Mouse (Mus musculus) liver, adult 2 months (tissue): ENCODE results near the gene Wnt3a. TPM values are rescaled to one million over a fixed set of nuclear protein-coding genes. Genes with fewer than 3 reads are reported as not detected.

ENCODE experiments used
- DNase-seq: peaks from one replicate; pipeline ENCODE4 v3.0.0-alpha.2; 2011; ENCODE audit warnings: low read depth, low spot score; ENCODE audit errors: extremely low read depth
- H3K27ac ChIP-seq: fragments of 200-500 bp; replicated peaks from 2 replicates; pipeline ENCODE4 v1.5.1; 2012; ENCODE audit warnings: low read depth, mild to moderate bottlenecking, control low read depth, inconsistent platforms, low read length; ENCODE audit not compliant: insufficient read depth
- H3K27me3 ChIP-seq: fragments of 200-500 bp; 2 replicates; pipeline ENCODE4 v1.6.1; 2012; ENCODE audit warnings: mild to moderate bottlenecking, moderate library complexity, low read length, inconsistent platforms; ENCODE audit not compliant: control insufficient read depth, insufficient read depth
- H3K36me3 ChIP-seq: fragments of 200-500 bp; 2 replicates; pipeline ENCODE4 v1.6.1; 2012; ENCODE audit warnings: low read length, inconsistent platforms; ENCODE audit not compliant: control insufficient read depth, insufficient read depth
- H3K4me1 ChIP-seq: fragments of 200-500 bp; 2 replicates; pipeline ENCODE4 v1.6.1; 2011; ENCODE audit warnings: low read length; ENCODE audit not compliant: control insufficient read depth, insufficient read depth
- H3K4me3 ChIP-seq: fragments of 200-500 bp; 2 replicates; pipeline ENCODE4 v1.5.1; 2011; ENCODE audit warnings: low read depth, mild to moderate bottlenecking, control low read depth, low read length, moderate library complexity; ENCODE audit not compliant: insufficient read depth
- H3K79me2 ChIP-seq: fragments of 200-500 bp; 2 replicates; pipeline ENCODE4 v1.6.1; 2012; ENCODE audit warnings: inconsistent platforms, mild to moderate bottlenecking, low read length, moderate library complexity; ENCODE audit not compliant: control insufficient read depth, insufficient read depth
- H3K9ac ChIP-seq: fragments of 200-500 bp; 2 replicates; pipeline ENCODE4 v1.6.1; 2012; ENCODE audit warnings: low read depth, mild to moderate bottlenecking, control low read depth, inconsistent platforms, low read length
- CTCF ChIP-seq: fragments of 200-500 bp; IDR thresholded peaks from 2 replicates; pipeline ENCODE4 v1.5.1; 2011; ENCODE audit warnings: low read depth, low read length, control low read depth
- POLR2A ChIP-seq: fragments of 200-500 bp; IDR thresholded peaks from 2 replicates; pipeline ENCODE4 v1.6.1; 2011; ENCODE audit warnings: low read length, control low read depth; ENCODE audit not compliant: insufficient read depth; ENCODE audit errors: extremely low read depth
- WGBS: fragments of 180-500 bp; shearing (Covaris S2); methylation state at CpG from one replicate; pipeline ENCODE4 v1.1.7; 2018; 5-methylcytosine and 5-hydroxymethylcytosine counted together
- polyA plus RNA-seq: library from polyadenylated mRNA; depleted of rRNA; stranded (reverse); fragments of >200 nt; gene quantifications from 2 replicates; pipeline ENCODE4 v1.2.3, GENCODE M21; 2012
- total RNA-seq: library from RNA; depleted of rRNA; stranded (reverse); fragments of >200 nt; gene quantifications from 2 replicates; pipeline ENCODE4 v1.2.3, GENCODE M21; 2014

Wnt3a gene
- total and polyA plus RNA-seq, 2 experiments: not detected

DNA sequence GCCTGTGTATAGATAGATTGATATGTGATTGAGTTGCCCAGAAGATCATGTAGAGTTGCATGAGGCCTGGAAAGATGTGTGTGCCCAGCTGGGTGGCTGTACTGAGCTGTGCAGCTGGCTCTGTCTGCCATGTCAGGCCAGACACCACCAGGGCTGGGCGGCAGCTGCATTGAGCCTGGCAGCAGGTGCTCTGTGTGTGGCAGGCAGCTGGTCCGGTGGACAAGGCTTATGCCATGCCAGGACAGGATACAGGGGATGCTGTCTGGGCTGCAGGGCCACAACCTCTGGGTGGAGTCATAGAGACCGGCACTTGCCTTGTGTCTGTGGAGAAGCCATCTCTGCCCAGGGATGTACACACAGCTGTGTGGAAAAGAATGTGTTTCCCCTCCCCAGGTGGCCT lies 32.4 kb upstream of the Wnt3a start:
- H3K79me2 ChIP-seq: no peaks in the 10 kb centered on the region
- no peaks in the 10 kb centered on the region for H3K4me1 ChIP-seq
- no peaks in the 10 kb centered on the region for H3K36me3 ChIP-seq
- no peak overlapping the region for H3K4me3 ChIP-seq
- no peaks in the 10 kb centered on the region for H3K27me3 ChIP-seq
- 85% methylated on average over 3 of the region's 3 CpGs for WGBS
- H3K27ac ChIP-seq: no peak overlapping the region
- no peak for DNase-seq
- no peak overlapping the region for H3K9ac ChIP-seq
- TF ChIP-seq POLR2A (no peak), CTCF (no peak)

DNA sequence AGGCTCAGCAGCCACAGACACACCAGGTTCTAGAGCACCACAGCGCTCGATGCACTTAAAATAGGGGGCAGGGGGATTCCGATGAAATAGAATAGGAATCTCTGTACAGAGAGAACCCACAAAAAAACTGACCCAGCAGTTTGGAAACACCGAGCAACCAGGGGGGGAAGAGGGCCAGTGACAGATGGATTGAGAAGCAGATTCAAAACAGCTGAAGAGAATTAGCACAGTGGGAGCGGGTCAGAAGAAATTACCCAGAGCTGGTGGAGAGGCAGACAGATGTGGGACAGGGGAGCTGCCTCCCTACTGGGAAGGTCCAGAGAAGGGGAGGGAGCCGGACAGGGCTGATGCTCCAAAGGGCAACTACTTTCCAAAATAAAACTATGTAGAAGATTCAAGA lies 26.0 kb upstream of the Wnt3a start:
- H3K27me3 ChIP-seq: no peaks in the 10 kb centered on the region
- 83% methylated on average over 6 of the region's 6 CpGs for WGBS
- no peak for DNase-seq
- no peak overlapping the region for H3K27ac ChIP-seq
- no peak overlapping the region for H3K4me3 ChIP-seq
- H3K9ac ChIP-seq: no peak overlapping the region
- H3K4me1 ChIP-seq: no peaks in the 10 kb centered on the region
- H3K36me3 ChIP-seq: no peaks in the 10 kb centered on the region
- no peak for TF ChIP-seq CTCF
- TF ChIP-seq POLR2A: no peak
- H3K79me2 ChIP-seq: no peaks in the 10 kb centered on the region

DNA sequence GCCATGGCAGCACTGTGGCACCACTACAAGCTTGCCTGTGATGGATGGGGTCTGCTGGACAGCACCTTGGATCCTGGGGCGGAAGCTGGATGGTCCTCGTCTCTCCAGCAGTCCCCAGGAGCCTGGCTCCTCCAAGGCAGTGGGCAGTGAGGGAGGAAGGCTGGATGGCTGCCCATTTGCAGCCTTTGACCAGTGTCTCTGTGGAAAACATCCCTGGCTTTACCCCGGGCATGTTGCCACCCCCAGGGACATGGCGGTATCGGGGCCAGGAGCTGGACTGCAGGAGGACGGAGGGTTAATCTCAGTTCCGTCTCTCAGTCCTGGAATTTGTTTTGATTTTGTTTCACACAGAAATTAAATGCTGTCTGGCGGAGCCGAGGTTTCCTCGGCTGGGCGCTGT lies 23.4 kb upstream of the Wnt3a start:
- Histone ChIP-seq H3K4me1 (no peaks in the 10 kb centered on the region), H3K27me3 (no peaks in the 10 kb centered on the region), H3K9ac (no peak overlapping the region), H3K36me3 (no peaks in the 10 kb centered on the region), H3K4me3 (no peak overlapping the region), H3K79me2 (no peaks in the 10 kb centered on the region), H3K27ac (no peak overlapping the region)
- TF ChIP-seq POLR2A (no peak), CTCF (no peak)
- DNase-seq: no peak
- WGBS: 79% methylated on average over 11 of the region's 11 CpGs

DNA sequence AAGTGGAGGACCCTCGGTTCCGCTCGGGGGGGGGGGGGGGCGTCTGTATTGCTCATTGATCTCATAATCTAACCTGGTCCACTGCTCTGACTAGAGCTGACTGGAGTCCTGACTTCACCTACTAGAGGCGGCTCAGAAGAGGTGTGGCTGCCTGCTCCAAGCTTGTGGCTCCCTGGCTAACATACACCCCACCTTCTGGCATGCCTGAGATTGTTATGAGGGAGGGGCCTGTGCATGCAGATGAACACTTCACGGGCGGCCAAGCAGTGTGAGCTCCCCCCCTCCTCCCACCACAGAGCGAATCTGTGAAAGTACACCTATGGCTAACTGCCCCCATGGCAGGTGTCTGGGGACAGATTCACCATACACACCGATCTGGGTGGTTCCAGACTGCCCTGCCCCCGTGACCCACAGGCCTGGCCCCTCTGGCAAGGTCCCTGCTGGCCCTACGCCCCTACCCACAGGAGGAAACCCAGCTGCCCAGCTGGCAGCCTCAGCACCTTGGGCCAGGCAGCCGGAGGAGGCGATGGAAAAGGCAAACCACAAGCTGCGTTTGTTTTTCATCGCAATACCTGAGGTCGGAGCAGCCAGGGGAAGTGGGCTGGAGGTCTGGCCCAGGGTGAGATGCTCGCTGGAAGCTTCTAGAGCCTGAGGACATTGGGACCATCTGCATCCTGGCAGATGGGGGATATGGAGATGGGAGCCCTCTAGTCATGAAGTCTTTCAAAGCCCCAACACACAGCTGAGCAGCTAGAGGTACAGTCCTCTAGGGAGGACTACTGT lies 22.7 kb upstream of the Wnt3a start:
- WGBS: 62% methylated on average over 17 of the region's 17 CpGs

GRCm38 (mm10) chr11:59312501-59312900 lies 21.9 kb upstream of the Wnt3a start:
- 45% methylated on average over 8 of the region's 8 CpGs for WGBS
- peaks cover 2% of the 10 kb centered on the region; the same call in 1 of the 2 replicates for H3K4me1 ChIP-seq

More for the DNA sequence above, 22.7 kb upstream of the Wnt3a start:
- no peak overlapping the region for H3K27ac ChIP-seq
- no peaks in the 10 kb centered on the region for H3K36me3 ChIP-seq
- H3K4me3 ChIP-seq: no peak overlapping the region
- no peaks in the 10 kb centered on the region for H3K79me2 ChIP-seq
- H3K9ac ChIP-seq: no peak overlapping the region
- no peak for TF ChIP-seq CTCF
- TF ChIP-seq POLR2A: no peak
- DNase-seq: no peak
- no peaks in the 10 kb centered on the region for H3K4me1 ChIP-seq
- H3K27me3 ChIP-seq: no peaks in the 10 kb centered on the region

GRCm38 (mm10) chr11:59312060-59312459 lies 21.5 kb upstream of the Wnt3a start:
- Histone ChIP-seq H3K4me3 (no peak overlapping the region), H3K9ac (no peak overlapping the region), H3K4me1 (peaks cover 2% of the 10 kb centered on the region; the same call in 1 of the 2 replicates), H3K36me3 (no peaks in the 10 kb centered on the region), H3K27ac (no peak overlapping the region), H3K79me2 (no peaks in the 10 kb centered on the region), H3K27me3 (no peaks in the 10 kb centered on the region)
- 87% methylated on average over 6 of the region's 6 CpGs for WGBS
- TF ChIP-seq CTCF (no peak), POLR2A (no peak)
- DNase-seq: no peak

More at GRCm38 (mm10) chr11:59312501-59312900, 21.9 kb upstream of the Wnt3a start:
- Histone ChIP-seq H3K9ac (no peak overlapping the region), H3K27ac (no peak overlapping the region), H3K36me3 (no peaks in the 10 kb centered on the region), H3K27me3 (no peaks in the 10 kb centered on the region), H3K4me3 (no peak overlapping the region), H3K79me2 (no peaks in the 10 kb centered on the region)
- DNase-seq: no peak
- TF ChIP-seq CTCF: no peak
